Mouse (Mus musculus) midbrain, embryonic 13.5 days (tissue): Measurements from ENCODE around the gene Atrip. TPM values are rescaled to one million over a fixed set of nuclear protein-coding genes. Genes with fewer than 3 reads are reported as not detected.
A peak's percentile ranks its signal among the peaks of the same experiment; 100 is the strongest.

Experiments
- ATAC-seq: fragments of 200-750 bp; cut with Nextera tagmentation; 2 replicates; pipeline ENCODE4 v1.8.0; 2017; ENCODE audit warnings: mild to moderate bottlenecking, moderate TSS enrichment, moderate library complexity
- H3K27ac ChIP-seq: fragments of 300-500 bp; sonication (generic); 2 replicates; pipeline ENCODE4 v1.5.1; 2015; ENCODE audit warnings: inconsistent platforms, mild to moderate bottlenecking, moderate library complexity
- H3K27me3 ChIP-seq: fragments of 300-500 bp; sonication (generic); 2 replicates; pipeline ENCODE4 v1.6.1; 2015; ENCODE audit warnings: mild to moderate bottlenecking, inconsistent platforms
- H3K36me3 ChIP-seq: fragments of 300-500 bp; sonication (generic); 2 replicates; pipeline ENCODE4 v1.6.1; 2015; ENCODE audit warnings: mild to moderate bottlenecking, inconsistent platforms
- H3K4me1 ChIP-seq: fragments of 300-500 bp; sonication (generic); replicated peaks from 2 replicates; pipeline ENCODE4 v1.6.1; 2015; ENCODE audit warnings: inconsistent platforms
- H3K4me2 ChIP-seq: fragments of 300-500 bp; sonication (generic); replicated peaks from 2 replicates; pipeline ENCODE4 v1.6.1; 2015; ENCODE audit warnings: moderate library complexity, mild to moderate bottlenecking, inconsistent platforms
- H3K4me3 ChIP-seq: fragments of 300-500 bp; sonication (generic); replicated peaks from 2 replicates; pipeline ENCODE4 v1.5.1; 2015; ENCODE audit warnings: mild to moderate bottlenecking, inconsistent platforms
- H3K9ac ChIP-seq: fragments of 300-500 bp; sonication (generic); replicated peaks from 2 replicates; pipeline ENCODE4 v1.6.1; 2015; ENCODE audit warnings: mild to moderate bottlenecking, inconsistent platforms
- H3K9me3 ChIP-seq: fragments of 300-500 bp; sonication (generic); 2 replicates; pipeline ENCODE4 v1.6.1; 2016; ENCODE audit warnings: mild to moderate bottlenecking, inconsistent platforms
- WGBS: fragments of 180-500 bp; shearing (Covaris S2); methylation state at CpG from one replicate; pipeline ENCODE4 v1.1.7; 2015; 5-methylcytosine and 5-hydroxymethylcytosine counted together
- polyA plus RNA-seq: library from polyadenylated mRNA; unstranded; fragments of >200 nt; fragmentation: Nextera tagmentation; extraction: Ambion mirVana; gene quantifications from 2 replicates; pipeline ENCODE4 v1.2.1, GENCODE M21; 2015

Gene Atrip
- polyA plus RNA-seq, 1 experiment from 2014 or later, result 31.0 TPM

GRCm38 (mm10) chr9:109046306-109046705, 27.6 kb downstream of the Atrip start:
- 42% methylated on average over 5 of the region's 5 CpGs for WGBS
- H3K36me3 ChIP-seq, result no peaks in the 10 kb centered on the region
- no peak overlapping the region for H3K4me2 ChIP-seq
- no peak overlapping the region for H3K9ac ChIP-seq
- H3K27ac ChIP-seq, result no peak overlapping the region
- H3K4me3 ChIP-seq, result no peak overlapping the region
- H3K27me3 ChIP-seq, result no peaks in the 10 kb centered on the region
- H3K4me1 ChIP-seq, result no peaks in the 10 kb centered on the region
- no peaks in the 10 kb centered on the region for H3K9me3 ChIP-seq
- 0 out of 2 replicates have a peak, but pooled peaks have one; percentile 17 for ATAC-seq

DNA sequence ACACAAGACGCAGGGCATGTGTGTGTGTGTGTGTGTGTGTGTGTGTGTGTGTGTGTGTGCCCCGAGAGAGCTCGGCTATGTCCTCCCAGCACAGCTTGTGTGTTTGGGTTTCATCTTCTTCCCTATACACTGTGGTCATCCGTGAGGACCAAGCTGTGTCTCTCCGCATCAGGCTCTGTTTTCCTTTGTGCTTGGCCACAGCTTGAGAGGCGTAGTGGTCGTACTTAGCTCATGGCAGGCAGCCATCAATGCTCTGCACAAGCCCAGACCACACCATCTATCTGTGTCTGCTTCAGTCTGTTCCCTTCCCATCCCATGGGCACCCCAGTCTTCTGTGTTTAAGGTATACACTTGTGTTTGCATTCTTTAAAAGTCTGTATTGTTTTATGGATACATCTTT, 32.6 kb downstream of the Atrip start:
- peaks cover 16% of the 10 kb centered on the region for H3K4me1 ChIP-seq
- no peak overlapping the region for H3K4me3 ChIP-seq
- WGBS, result 82% methylated on average over 7 of the region's 7 CpGs
- no peaks in the 10 kb centered on the region for H3K9me3 ChIP-seq
- no peak overlapping the region for H3K27ac ChIP-seq
- H3K27me3 ChIP-seq, result no peaks in the 10 kb centered on the region
- ATAC-seq, result no peak
- no peak overlapping the region for H3K9ac ChIP-seq
- H3K4me2 ChIP-seq, result no peak overlapping the region
- no peaks in the 10 kb centered on the region for H3K36me3 ChIP-seq

- Histone ChIP-seq H3K27me3 (no peaks in the 10 kb centered on the region), H3K4me1 (peaks cover 16% of the 10 kb centered on the region), H3K9me3 (no peaks in the 10 kb centered on the region), H3K27ac (no peak overlapping the region), H3K4me2 (no peak overlapping the region), H3K36me3 (no peaks in the 10 kb centered on the region), H3K4me3 (no peak overlapping the region), H3K9ac (no peak overlapping the region; the same call in 1 of the 2 replicates)
- no peak for ATAC-seq
- 64% methylated on average over 6 of the region's 6 CpGs for WGBS
Measured at GRCm38 (mm10) chr9:109040906-109041305, 33.0 kb downstream of the Atrip start.

DNA sequence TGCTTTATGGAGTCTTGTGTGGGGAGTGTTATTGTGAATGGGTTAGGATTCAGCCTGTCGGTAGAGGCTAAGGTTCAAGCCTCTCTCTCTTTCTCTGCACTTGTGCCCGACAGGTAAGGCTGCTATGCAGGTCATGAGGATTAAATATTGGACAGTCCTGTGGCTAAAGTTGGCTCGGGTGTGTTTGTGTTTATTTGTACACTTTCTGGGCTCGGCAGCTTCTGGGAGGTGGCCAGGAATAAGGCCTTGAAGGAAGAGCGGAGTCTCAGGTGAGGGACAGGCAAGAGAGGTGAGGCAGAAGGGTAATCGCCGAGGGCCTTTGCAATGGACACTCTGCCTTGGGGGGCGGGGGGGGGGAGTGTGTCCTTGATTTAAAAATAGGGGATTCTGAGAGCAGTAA, 33.7 kb downstream of the Atrip start:
- Histone ChIP-seq H3K27me3 (no peaks in the 10 kb centered on the region), H3K36me3 (no peaks in the 10 kb centered on the region), H3K4me1 (peaks cover 16% of the 10 kb centered on the region), H3K4me2 (no peak overlapping the region), H3K9ac (no peak overlapping the region), H3K4me3 (no peak overlapping the region), H3K9me3 (no peaks in the 10 kb centered on the region), H3K27ac (no peak overlapping the region)
- no peak for ATAC-seq
- WGBS, result 84% methylated on average over 8 of the region's 8 CpGs

GRCm38 (mm10) chr9:109039681-109040080, 34.2 kb downstream of the Atrip start:
- 82% methylated on average over 4 of the region's 4 CpGs for WGBS
- H3K9ac ChIP-seq, result no peak overlapping the region

DNA sequence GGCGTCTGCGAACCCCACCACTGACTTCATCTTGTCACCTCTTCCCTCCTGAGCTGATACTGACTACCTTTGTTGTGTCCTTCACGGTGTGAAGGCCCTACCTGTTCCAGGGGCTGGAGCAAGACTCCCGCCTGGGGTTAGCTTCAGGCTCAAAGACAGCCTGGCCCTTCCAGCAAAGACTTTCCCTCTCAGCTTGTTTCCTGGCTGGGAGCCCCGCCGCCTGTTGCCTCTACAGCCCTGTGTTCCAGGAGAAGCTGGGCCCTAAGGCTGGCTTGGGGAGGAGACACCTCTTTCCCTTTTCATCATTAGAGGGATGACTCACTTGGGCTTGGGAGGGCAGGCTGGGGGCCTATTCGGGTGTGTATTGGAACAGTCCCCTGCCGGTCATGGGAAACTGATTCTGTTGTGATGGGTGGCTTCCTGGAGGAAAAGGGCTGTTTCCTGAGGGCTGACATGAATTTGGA, 35.0 kb downstream of the Atrip start:
- H3K27me3 ChIP-seq, result no peaks in the 10 kb centered on the region
- peak; percentile 65 for ATAC-seq
- H3K36me3 ChIP-seq, result no peaks in the 10 kb centered on the region
- H3K4me3 ChIP-seq, result peak overlapping the region; percentile 64
- H3K4me1 ChIP-seq, result peaks cover 16% of the 10 kb centered on the region
- peak overlapping the region; percentile 78 for H3K9ac ChIP-seq
- H3K9me3 ChIP-seq, result no peaks in the 10 kb centered on the region
- H3K27ac ChIP-seq, result no peak overlapping the region
- H3K4me2 ChIP-seq, result peak overlapping the region; percentile 88
- WGBS, result 22% methylated on average over 8 of the region's 8 CpGs

More at GRCm38 (mm10) chr9:109039681-109040080, 34.2 kb downstream of the Atrip start:
- no peak for ATAC-seq
- Histone ChIP-seq H3K27me3 (no peaks in the 10 kb centered on the region), H3K36me3 (no peaks in the 10 kb centered on the region), H3K27ac (no peak overlapping the region), H3K4me2 (no peak overlapping the region), H3K9me3 (no peaks in the 10 kb centered on the region), H3K4me1 (peaks cover 16% of the 10 kb centered on the region), H3K4me3 (no peak overlapping the region)

DNA sequence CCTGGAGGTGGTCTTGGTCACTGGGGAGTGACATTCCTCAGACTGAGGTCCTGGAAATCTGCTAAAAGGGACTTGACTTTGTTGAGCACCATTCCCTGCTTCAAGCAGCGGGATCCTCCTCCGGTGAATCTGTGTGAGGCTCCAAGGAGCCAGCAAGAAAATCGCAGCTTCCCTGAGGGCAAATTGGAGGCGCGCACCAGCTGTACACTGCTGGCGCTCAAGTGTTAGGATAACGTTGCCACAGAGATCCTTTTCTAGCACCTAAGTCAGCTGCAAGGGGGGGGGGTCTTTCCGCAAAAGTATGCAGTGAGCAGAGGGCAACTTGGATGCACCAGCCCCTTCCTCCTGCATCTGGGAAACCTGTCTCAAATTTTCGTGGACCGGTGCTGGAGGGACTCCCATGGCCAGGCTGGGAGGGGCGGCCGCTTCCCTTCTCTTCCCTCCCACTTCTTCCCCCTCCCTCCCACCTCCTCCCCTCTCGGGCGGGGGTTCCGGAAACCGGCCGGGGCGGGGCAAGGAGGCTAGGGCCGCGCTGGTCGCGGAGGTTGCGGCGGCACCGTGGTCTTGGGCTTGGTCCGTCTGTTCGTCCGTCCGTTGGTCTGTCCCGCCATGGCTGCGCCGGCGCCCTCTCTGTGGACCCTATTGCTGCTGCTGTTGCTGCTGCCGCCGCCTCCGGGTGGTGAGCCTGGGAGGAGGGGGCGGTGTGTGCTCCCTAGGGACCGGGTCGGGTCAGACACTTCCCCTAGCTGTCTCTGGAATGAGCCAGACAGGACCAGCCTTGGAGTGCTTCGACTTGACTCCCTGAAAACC, 35.6 kb downstream of the Atrip start, which contains the start of gene Shisa5:
Gene Shisa5 (plus strand): TSS at position 480 of the 810 bp plus-strand sequence.
- H3K9me3 ChIP-seq, result no peaks in the 10 kb centered on the region
- H3K27ac ChIP-seq, result no peak within 1 kb of the TSS
- under 1% methylated on average over 40 of the region's 40 CpGs for WGBS
- no peaks in the 10 kb centered on the region for H3K36me3 ChIP-seq
- H3K4me1 ChIP-seq, result peaks cover 16% of the 10 kb centered on the region
- H3K4me2 ChIP-seq, result peak within 1 kb of the TSS; percentile 88
- peak; percentile 87 for ATAC-seq
- H3K9ac ChIP-seq, result peak within 1 kb of the TSS; percentile 78
- H3K27me3 ChIP-seq, result no peaks in the 10 kb centered on the region
- H3K4me3 ChIP-seq, result peak within 1 kb of the TSS; percentile 64

- Histone ChIP-seq H3K4me2 (no peak overlapping the region), H3K4me1 (no peaks in the 10 kb centered on the region), H3K36me3 (peaks cover 25% of the 10 kb centered on the region), H3K27ac (no peak overlapping the region), H3K4me3 (no peak overlapping the region), H3K9me3 (no peaks in the 10 kb centered on the region), H3K9ac (no peak overlapping the region), H3K27me3 (no peaks in the 10 kb centered on the region)
- ATAC-seq, result no peak
- WGBS, result 89% methylated on average over 6 of the region's 6 CpGs
Measured at GRCm38 (mm10) chr9:109032435-109032834, 41.5 kb downstream of the Atrip start.

DNA sequence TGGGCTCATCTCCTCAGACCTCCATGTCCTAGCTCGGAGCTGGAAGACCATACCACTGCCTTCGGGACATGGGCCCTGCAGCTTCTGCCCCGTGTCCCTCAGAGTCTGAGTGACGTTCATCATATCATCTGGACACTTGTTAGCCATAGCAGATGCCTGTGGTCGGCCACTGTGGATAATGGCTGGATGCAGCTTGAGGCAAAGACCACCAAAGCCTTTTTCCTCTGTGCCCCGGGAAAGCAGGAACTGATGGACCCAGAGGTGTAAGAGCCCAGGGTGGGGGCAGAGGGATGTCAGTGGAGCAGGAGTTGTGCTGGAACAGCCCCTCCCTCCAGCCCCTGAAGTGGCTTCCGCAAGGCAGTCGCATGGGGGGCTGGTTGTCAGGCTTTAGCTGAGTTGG, 42.2 kb downstream of the Atrip start:
- no peak overlapping the region for H3K4me2 ChIP-seq
- no peak overlapping the region for H3K27ac ChIP-seq
- no peak overlapping the region for H3K4me3 ChIP-seq
- ATAC-seq, result no peak
- no peaks in the 10 kb centered on the region for H3K27me3 ChIP-seq
- no peak overlapping the region for H3K9ac ChIP-seq
- 88% methylated on average over 8 of the region's 8 CpGs for WGBS
- H3K9me3 ChIP-seq, result no peaks in the 10 kb centered on the region
- peaks cover 32% of the 10 kb centered on the region for H3K36me3 ChIP-seq
- H3K4me1 ChIP-seq, result no peaks in the 10 kb centered on the region

GRCm38 (mm10) chr9:109031001-109031400, 42.9 kb downstream of the Atrip start:
- Histone ChIP-seq H3K4me3 (no peak overlapping the region), H3K27ac (no peak overlapping the region), H3K27me3 (no peaks in the 10 kb centered on the region), H3K9ac (no peak overlapping the region), H3K4me2 (no peak overlapping the region), H3K36me3 (peaks cover 36% of the 10 kb centered on the region), H3K4me1 (no peaks in the 10 kb centered on the region), H3K9me3 (no peaks in the 10 kb centered on the region)
- no peak for ATAC-seq
- 92% methylated on average over 7 of the region's 7 CpGs for WGBS

GRCm38 (mm10) chr9:109030312-109030711, 43.6 kb downstream of the Atrip start:
- H3K9ac ChIP-seq, result no peak overlapping the region
- H3K4me1 ChIP-seq, result no peaks in the 10 kb centered on the region
- no peak overlapping the region for H3K4me3 ChIP-seq
- H3K36me3 ChIP-seq, result peaks cover 43% of the 10 kb centered on the region
- ATAC-seq, result no peak
- H3K9me3 ChIP-seq, result no peaks in the 10 kb centered on the region
- H3K4me2 ChIP-seq, result no peak overlapping the region
- H3K27ac ChIP-seq, result no peak overlapping the region
- 74% methylated on average over 3 of the region's 3 CpGs for WGBS
- H3K27me3 ChIP-seq, result no peaks in the 10 kb centered on the region

DNA sequence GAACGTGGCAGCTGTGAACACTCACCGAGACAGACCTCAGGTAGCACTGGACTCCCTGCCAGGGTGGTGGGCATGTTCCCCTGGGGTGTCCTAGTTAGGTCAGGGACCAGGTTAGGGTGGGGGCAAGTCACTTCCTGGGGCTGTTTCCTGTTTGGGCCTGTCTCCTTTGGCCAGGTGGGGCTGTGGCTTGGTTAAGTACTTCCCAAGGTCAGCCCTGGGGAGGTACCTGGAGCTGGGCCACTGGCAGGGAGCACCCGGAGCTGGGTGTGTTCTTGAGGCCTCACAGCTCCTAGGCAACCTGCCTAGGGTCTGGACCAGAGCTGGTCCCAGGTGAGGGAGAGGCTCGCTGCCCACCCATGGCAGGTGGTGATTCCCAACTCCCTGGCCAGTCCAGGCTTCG, 45.0 kb downstream of the Atrip start:
- Histone ChIP-seq H3K4me2 (no peak overlapping the region), H3K9ac (no peak overlapping the region), H3K4me1 (no peaks in the 10 kb centered on the region), H3K27ac (no peak overlapping the region), H3K27me3 (no peaks in the 10 kb centered on the region), H3K36me3 (peaks cover 49% of the 10 kb centered on the region), H3K9me3 (no peaks in the 10 kb centered on the region), H3K4me3 (no peak overlapping the region)
- ATAC-seq, result no peak
- WGBS, result 82% methylated on average over 5 of the region's 5 CpGs
